Mouse (Mus musculus) lung, adult 2 months (tissue): ENCODE measurements around the gene Ccpg1os.

Experiments
- CTCF ChIP-seq: fragments of 200-500 bp; IDR thresholded peaks from 2 replicates; pipeline ENCODE4 v1.5.1; 2011; ENCODE audit warnings: mild to moderate bottlenecking, low read length, control low read depth; ENCODE audit not compliant: insufficient read depth
- POLR2A ChIP-seq: fragments of 200-500 bp; IDR thresholded peaks from 2 replicates; pipeline ENCODE4 v1.6.1; 2011; ENCODE audit warnings: low read depth, mild to moderate bottlenecking, control low read depth, low read length, borderline replicate concordance; ENCODE audit errors: extremely low read depth

DNA sequence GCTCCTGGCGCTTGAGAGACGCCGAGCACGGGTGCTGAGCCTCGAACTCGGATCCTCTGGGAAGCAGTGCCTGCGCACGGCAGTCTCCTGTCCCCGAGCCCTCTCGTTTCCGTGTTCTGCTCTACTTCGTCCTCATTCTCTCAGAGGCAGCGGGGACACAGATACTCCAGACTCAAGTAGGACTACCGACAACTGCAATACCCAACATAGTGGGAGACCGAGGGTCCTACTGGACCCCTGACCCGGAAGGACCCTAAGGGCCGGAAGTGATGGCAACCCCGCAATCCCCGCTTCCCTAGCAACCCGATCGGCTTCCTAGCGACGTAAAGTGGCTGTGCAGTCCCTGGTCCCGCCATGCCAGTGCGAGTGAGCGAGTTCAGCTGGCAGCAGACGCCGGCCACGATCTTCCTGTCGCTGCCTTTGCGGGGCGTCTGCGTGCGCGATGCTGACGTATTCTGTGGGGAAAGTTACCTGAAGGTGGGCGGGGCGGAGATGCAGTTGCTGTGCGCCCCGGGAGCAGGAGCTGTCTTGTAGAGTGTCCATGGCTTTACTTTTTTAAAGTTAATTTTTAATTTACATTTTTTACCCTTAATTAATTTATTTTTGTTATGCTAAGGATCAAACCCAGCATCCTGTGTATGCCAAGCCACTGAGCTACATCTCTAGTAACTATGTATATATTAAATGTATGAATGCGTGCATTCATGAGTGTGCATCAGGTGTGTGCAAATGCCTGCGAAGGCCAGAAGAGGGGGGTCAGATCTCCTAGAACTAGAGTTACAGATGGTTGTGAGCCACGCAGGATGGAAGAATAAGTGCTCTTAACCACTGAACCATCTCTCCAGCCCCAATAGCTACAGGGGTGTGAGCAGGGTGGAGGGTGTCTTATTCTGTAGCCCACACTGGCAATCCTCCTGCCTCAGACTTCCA, 26.4 kb downstream of the Ccpg1os start, which contains the start of the genes Dyx1c1 and Gm44503:
- TF ChIP-seq CTCF (no peak), POLR2A (peak; percentile 56; the same call in 1 of the 2 replicates)
